Mouse (Mus musculus) retina, postnatal 7 days (tissue): ENCODE results near the gene Cdk18.

Source experiments
- DNase-seq: peaks from one replicate; pipeline ENCODE4 v3.0.0-alpha.2; 2012; ENCODE audit warnings: low read depth, low spot score

The Cdk18 gene

DNA sequence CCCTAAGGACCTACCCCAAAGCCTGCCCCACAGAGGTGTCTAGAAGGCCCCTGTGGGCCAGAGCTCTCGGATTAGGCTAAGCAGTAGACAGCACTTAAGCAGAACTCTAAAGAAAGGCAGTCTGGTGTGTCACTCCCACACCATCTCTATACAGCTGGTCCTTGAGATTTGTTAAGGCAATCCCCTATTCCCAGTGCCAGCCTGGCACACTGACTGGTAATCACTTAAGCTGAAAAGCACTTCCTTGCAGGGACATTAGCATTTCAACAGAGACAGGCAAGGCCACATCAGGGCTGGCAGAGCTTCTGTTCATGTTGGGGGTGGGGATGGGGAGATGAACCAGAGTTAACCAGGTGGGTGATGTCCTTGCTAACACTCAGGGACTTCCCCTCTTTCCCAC is 74.5 kb downstream of the Cdk18 start:
- DNase-seq, result peak; percentile 25

DNA sequence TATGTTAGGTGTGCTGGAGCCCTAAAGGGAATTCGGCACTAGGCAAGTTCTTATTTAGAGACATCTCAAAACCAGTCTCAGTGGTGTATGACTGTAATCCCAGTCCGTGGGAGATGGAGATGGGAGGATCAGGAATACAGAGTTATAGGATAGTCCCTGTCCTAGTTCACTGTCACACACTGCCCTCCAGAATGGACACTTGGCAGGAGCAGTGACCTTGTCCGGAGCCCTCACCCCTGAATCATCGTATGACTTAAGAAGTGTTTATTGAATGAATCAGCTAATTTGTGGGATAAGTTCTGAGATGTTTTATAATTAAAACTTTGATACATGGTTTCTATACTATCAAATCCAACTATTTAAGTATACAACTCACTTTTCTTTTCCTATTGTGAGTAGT is 76.4 kb downstream of the Cdk18 start:
- no peak for DNase-seq
